Mouse (Mus musculus) ES-E14 (cell line): ENCODE results near the gene Efna5.

Experiments
- HCFC1 ChIP-seq: IDR thresholded peaks from 2 replicates; pipeline ENCODE4 v1.6.1; 2012; ENCODE audit warnings: low read length, inconsistent platforms, borderline replicate concordance; ENCODE audit not compliant: insufficient read depth
- MAFK ChIP-seq: IDR thresholded peaks from 2 replicates; pipeline ENCODE4 v1.6.1; 2014; ENCODE audit warnings: mild to moderate bottlenecking, low read depth, low read length, inconsistent platforms; ENCODE audit not compliant: insufficient read depth
- ZC3H11A ChIP-seq: IDR thresholded peaks from 2 replicates; pipeline ENCODE4 v1.6.1; 2012; ENCODE audit warnings: low read depth, mild to moderate bottlenecking, inconsistent platforms, low read length, borderline replicate concordance

- no peak for TF ChIP-seq MAFK
- TF ChIP-seq ZC3H11A: no peak
- TF ChIP-seq HCFC1: no peak
Measured at GRCm38 (mm10) chr17:62570101-62570500, 311.0 kb downstream of the Efna5 start.
